Mouse (Mus musculus) embryonic facial prominence, embryonic 14.5 days (tissue): ENCODE results near the gene Chrm4. TPM values are rescaled to one million over a fixed set of nuclear protein-coding genes. Genes with fewer than 3 reads are reported as not detected.
A peak's percentile ranks its signal among the peaks of the same experiment; 100 is the strongest.

Experiments used
- ATAC-seq: fragments of 200-750 bp; cut with Nextera tagmentation; 2 replicates; pipeline ENCODE4 v1.8.0; 2017; ENCODE audit warnings: low read depth, moderate number of reproducible peaks, moderate TSS enrichment
- DNase-seq: peaks from one replicate; pipeline ENCODE4 v3.0.0-alpha.2; 2015; ENCODE audit warnings: low spot score
- H3K27ac ChIP-seq: fragments of 300-500 bp; sonication (generic); replicated peaks from 2 replicates; pipeline ENCODE4 v1.5.1; 2014; ENCODE audit warnings: low read depth, mild to moderate bottlenecking, low read length, moderate library complexity
- H3K27me3 ChIP-seq: fragments of 300-500 bp; sonication (generic); replicated peaks from 2 replicates; pipeline ENCODE4 v1.6.1; 2014; ENCODE audit warnings: low read length; ENCODE audit not compliant: control insufficient read depth, insufficient read depth
- H3K36me3 ChIP-seq: fragments of 300-500 bp; sonication (generic); 2 replicates; pipeline ENCODE4 v1.6.1; 2014; ENCODE audit warnings: low read length, mixed read lengths; ENCODE audit not compliant: control insufficient read depth, insufficient read depth
- H3K4me1 ChIP-seq: fragments of 300-500 bp; sonication (generic); 2 replicates; pipeline ENCODE4 v1.6.1; 2014; ENCODE audit warnings: antibody characterized with exemption, low read length; ENCODE audit not compliant: control insufficient read depth, insufficient read depth
- H3K4me2 ChIP-seq: fragments of 300-500 bp; sonication (generic); 2 replicates; pipeline ENCODE4 v1.6.1; 2014; ENCODE audit warnings: low read depth, mild to moderate bottlenecking, low read length, moderate library complexity, mixed read lengths
- H3K4me3 ChIP-seq: fragments of 300-500 bp; sonication (generic); 2 replicates; pipeline ENCODE4 v1.5.1; 2014; ENCODE audit warnings: low read depth, mild to moderate bottlenecking, low read length
- H3K9ac ChIP-seq: fragments of 300-500 bp; sonication (generic); 2 replicates; pipeline ENCODE4 v1.6.1; 2014; ENCODE audit warnings: low read depth, mild to moderate bottlenecking, low read length, moderate library complexity, mixed read lengths
- H3K9me3 ChIP-seq: fragments of 300-500 bp; sonication (generic); 2 replicates; pipeline ENCODE4 v1.6.1; 2016; ENCODE audit warnings: low read length; ENCODE audit not compliant: control insufficient read depth
- WGBS: fragments of 180-500 bp; shearing (Covaris S2); extraction: QIAGEN DNeasy Blood & Tissue Kit; methylation state at CpG from one replicate; pipeline ENCODE4 v1.1.7; 2014; 5-methylcytosine and 5-hydroxymethylcytosine counted together
- polyA plus RNA-seq: library from polyadenylated mRNA; unstranded; fragments of >200 nt; fragmentation: Nextera tagmentation; extraction: Ambion mirVana; gene quantifications from 2 replicates; pipeline ENCODE4 v1.2.1, GENCODE M21; 2014

The Chrm4 gene
- polyA plus RNA-seq, 1 experiment from 2014 or later, result 0.31 TPM

GRCm38 (mm10) chr2:91932737-91933350 lies 5.8 kb downstream of the Chrm4 start:
- Histone ChIP-seq H3K4me1 (peaks cover 14% of the 10 kb centered on the region), H3K27me3 (no peaks in the 10 kb centered on the region), H3K9ac (0 out of 2 replicates have a peak overlapping the region, but pooled peaks have one; percentile 97), H3K27ac (peak overlapping the region; percentile 98; the same call in 1 of the 2 replicates), H3K9me3 (no peaks in the 10 kb centered on the region), H3K4me3 (no peak overlapping the region), H3K36me3 (peaks cover 53% of the 10 kb centered on the region), H3K4me2 (peak overlapping the region; percentile 58; the same call in 1 of the 2 replicates)
- 17% methylated on average over 6 of the region's 6 CpGs for WGBS
- DNase-seq (no peak), ATAC-seq (no peak)

DNA sequence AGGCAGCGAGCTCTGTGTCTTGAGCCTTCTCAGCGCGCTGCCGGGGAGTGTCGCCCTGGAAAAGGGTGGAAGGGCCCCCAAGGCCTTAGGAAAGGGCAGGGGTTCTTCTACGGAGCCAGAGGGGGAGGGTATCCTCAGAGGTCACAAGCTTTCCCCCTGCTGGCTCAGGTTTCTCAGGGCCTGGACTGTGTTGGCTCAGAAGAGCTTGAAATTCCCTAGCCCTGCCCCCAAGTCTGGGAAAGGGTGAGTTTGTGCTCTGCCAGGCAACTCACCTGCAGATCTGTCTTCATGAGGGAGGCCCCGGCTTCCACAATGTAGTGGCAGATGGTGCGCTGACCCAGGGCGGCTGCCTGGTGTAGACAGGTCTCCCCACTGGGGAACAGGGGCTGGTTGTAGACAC lies 6.4 kb downstream of the Chrm4 start:
- Histone ChIP-seq H3K9ac (no peak overlapping the region), H3K4me2 (no peak overlapping the region), H3K4me3 (no peak overlapping the region), H3K27ac (no peak overlapping the region), H3K36me3 (peaks cover 59% of the 10 kb centered on the region), H3K27me3 (no peaks in the 10 kb centered on the region), H3K9me3 (no peaks in the 10 kb centered on the region), H3K4me1 (peaks cover 14% of the 10 kb centered on the region)
- no peak for ATAC-seq
- DNase-seq, result no peak
- WGBS, result 37% methylated on average over 8 of the region's 9 CpGs

DNA sequence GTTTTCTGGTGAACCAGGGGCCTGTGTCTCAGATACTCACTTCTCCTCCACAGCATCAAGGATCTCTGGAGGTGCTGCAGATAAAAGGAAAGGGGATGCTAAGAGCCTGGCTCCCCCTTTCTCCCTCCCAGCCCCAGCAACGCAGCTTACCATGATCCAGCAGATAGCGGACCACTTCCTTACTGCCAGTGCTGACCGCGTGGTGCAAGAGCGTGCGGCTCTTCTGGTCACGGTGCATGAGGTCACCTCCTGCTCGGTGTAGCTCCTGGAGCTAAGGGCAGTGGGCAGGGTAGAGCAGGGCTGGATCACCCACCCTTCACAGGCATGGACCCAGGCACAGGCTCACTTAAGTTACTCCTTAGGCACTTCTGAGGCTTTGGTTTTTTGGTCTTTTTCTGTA lies 7.0 kb downstream of the Chrm4 start:
- no peak overlapping the region for H3K9ac ChIP-seq
- H3K4me1 ChIP-seq, result peaks cover 14% of the 10 kb centered on the region
- H3K36me3 ChIP-seq, result peaks cover 64% of the 10 kb centered on the region
- WGBS, result 60% methylated on average over 7 of the region's 8 CpGs
- ATAC-seq (no peak), DNase-seq (no peak)
- no peak overlapping the region for H3K4me2 ChIP-seq
- no peaks in the 10 kb centered on the region for H3K27me3 ChIP-seq
- H3K4me3 ChIP-seq, result no peak overlapping the region
- H3K9me3 ChIP-seq, result no peaks in the 10 kb centered on the region
- H3K27ac ChIP-seq, result no peak overlapping the region

- peaks cover 61% of the 10 kb centered on the region for H3K36me3 ChIP-seq
- H3K9ac ChIP-seq, result no peak overlapping the region
- H3K9me3 ChIP-seq, result no peaks in the 10 kb centered on the region
- H3K27ac ChIP-seq, result no peak overlapping the region
- WGBS, result 86% methylated on average over 9 of the region's 9 CpGs
- H3K27me3 ChIP-seq, result no peaks in the 10 kb centered on the region
- H3K4me2 ChIP-seq, result no peak overlapping the region
- peaks cover 11% of the 10 kb centered on the region for H3K4me1 ChIP-seq
- DNase-seq (no peak), ATAC-seq (no peak)
- H3K4me3 ChIP-seq, result no peak overlapping the region
Measured at GRCm38 (mm10) chr2:91934826-91935525, 7.9 kb downstream of the Chrm4 start.

DNA sequence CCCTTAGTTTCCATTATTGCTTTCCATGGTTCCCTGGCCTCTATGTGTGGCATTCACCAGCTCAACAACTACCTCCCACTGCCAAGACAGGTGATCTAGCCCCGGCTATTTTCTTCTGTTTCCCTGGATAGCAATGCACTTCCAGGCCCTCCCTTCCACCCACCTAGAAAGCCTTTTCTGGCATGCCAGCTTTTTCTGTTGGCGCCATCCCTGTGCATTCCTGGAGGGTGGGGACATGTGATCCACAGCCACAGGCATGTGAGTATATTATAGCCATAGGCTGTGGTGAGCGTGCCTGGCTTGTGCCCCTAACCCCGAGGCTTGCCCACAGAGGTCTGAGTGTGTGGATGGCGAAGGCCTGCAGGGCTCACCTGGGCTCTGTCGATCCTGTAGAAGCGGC lies 9.1 kb downstream of the Chrm4 start:
- Histone ChIP-seq H3K9me3 (no peaks in the 10 kb centered on the region), H3K36me3 (peaks cover 61% of the 10 kb centered on the region), H3K4me2 (no peak overlapping the region), H3K27ac (no peak overlapping the region), H3K4me1 (peaks cover 11% of the 10 kb centered on the region), H3K9ac (no peak overlapping the region), H3K4me3 (no peak overlapping the region), H3K27me3 (no peaks in the 10 kb centered on the region)
- DNase-seq (no peak), ATAC-seq (no peak)
- WGBS, result 86% methylated on average over 7 of the region's 7 CpGs

- Histone ChIP-seq H3K27ac (no peak overlapping the region), H3K4me1 (0 out of 2 replicates have a peak, but pooled peaks cover 2% of the 10 kb centered on the region), H3K27me3 (no peaks in the 10 kb centered on the region), H3K4me2 (no peak overlapping the region), H3K9me3 (no peaks in the 10 kb centered on the region), H3K36me3 (peaks cover 55% of the 10 kb centered on the region), H3K4me3 (no peak overlapping the region), H3K9ac (no peak overlapping the region)
- DNase-seq (no peak), ATAC-seq (no peak)
- 84% methylated on average over 12 of the region's 15 CpGs for WGBS
Measured at GRCm38 (mm10) chr2:91939303-91939935, 12.4 kb downstream of the Chrm4 start.

GRCm38 (mm10) chr2:91942356-91942755 lies 15.3 kb downstream of the Chrm4 start:
- no peak for DNase-seq
- 59% methylated on average over 6 of the region's 6 CpGs for WGBS
- peaks cover 26% of the 10 kb centered on the region for H3K36me3 ChIP-seq

GRCm38 (mm10) chr2:91944170-91944950 lies 17.3 kb downstream of the Chrm4 start:
- DNase-seq, result peak; percentile 80
- no peaks in the 10 kb centered on the region for H3K27me3 ChIP-seq
- H3K9ac ChIP-seq, result no peak overlapping the region
- H3K4me3 ChIP-seq, result no peak overlapping the region
- no peak overlapping the region for H3K4me2 ChIP-seq
- WGBS, result 33% methylated on average over 13 of the region's 13 CpGs
- H3K27ac ChIP-seq, result no peak overlapping the region
- H3K9me3 ChIP-seq, result no peaks in the 10 kb centered on the region
- peaks cover 6% of the 10 kb centered on the region for H3K36me3 ChIP-seq
- H3K4me1 ChIP-seq, result peaks cover 19% of the 10 kb centered on the region
- ATAC-seq, result peak; percentile 71

More at GRCm38 (mm10) chr2:91942356-91942755, 15.3 kb downstream of the Chrm4 start:
- H3K4me3 ChIP-seq, result no peak overlapping the region
- no peaks in the 10 kb centered on the region for H3K9me3 ChIP-seq
- no peak overlapping the region for H3K27ac ChIP-seq
- H3K4me2 ChIP-seq, result no peak overlapping the region
- ATAC-seq, result no peak
- H3K9ac ChIP-seq, result no peak overlapping the region
- H3K27me3 ChIP-seq, result no peaks in the 10 kb centered on the region
- H3K4me1 ChIP-seq, result 0 out of 2 replicates have a peak, but pooled peaks cover 6% of the 10 kb centered on the region
